Mouse (Mus musculus) midbrain, embryonic 16.5 days (tissue): ENCODE measurements around the gene Ttc4. TPM values are rescaled to one million over a fixed set of nuclear protein-coding genes. Genes with fewer than 3 reads are reported as not detected.

Source experiments
- ATAC-seq: fragments of 200-750 bp; cut with Nextera tagmentation; 2 replicates; pipeline ENCODE4 v1.8.0; 2017; ENCODE audit warnings: moderate TSS enrichment
- H3K27ac ChIP-seq: fragments of 300-500 bp; sonication (generic); 2 replicates; pipeline ENCODE4 v1.5.1; 2014; ENCODE audit warnings: mild to moderate bottlenecking, low read length, mixed read lengths
- H3K27me3 ChIP-seq: fragments of 300-500 bp; sonication (generic); 2 replicates; pipeline ENCODE4 v1.6.1; 2014; ENCODE audit warnings: low read depth, low read length, mixed read lengths; ENCODE audit not compliant: control insufficient read depth, insufficient read depth
- H3K36me3 ChIP-seq: fragments of 300-500 bp; sonication (generic); 2 replicates; pipeline ENCODE4 v1.6.1; 2014; ENCODE audit warnings: mild to moderate bottlenecking, low read length, moderate library complexity, mixed read lengths; ENCODE audit not compliant: control insufficient read depth, insufficient read depth
- H3K4me1 ChIP-seq: fragments of 300-500 bp; sonication (generic); 2 replicates; pipeline ENCODE4 v1.6.1; 2014; ENCODE audit warnings: mild to moderate bottlenecking, low read length, mixed read lengths; ENCODE audit not compliant: control insufficient read depth, insufficient read depth
- H3K4me2 ChIP-seq: fragments of 300-500 bp; sonication (generic); 2 replicates; pipeline ENCODE4 v1.6.1; 2014; ENCODE audit warnings: mild to moderate bottlenecking, low read length, mixed read lengths
- H3K4me3 ChIP-seq: fragments of 300-500 bp; sonication (generic); 2 replicates; pipeline ENCODE4 v1.5.1; 2014; ENCODE audit warnings: low read depth, mild to moderate bottlenecking, low read length, moderate library complexity, mixed read lengths
- H3K9ac ChIP-seq: fragments of 300-500 bp; sonication (generic); 2 replicates; pipeline ENCODE4 v1.6.1; 2014; ENCODE audit warnings: low read depth, low read length, mixed read lengths
- H3K9me3 ChIP-seq: fragments of 300-500 bp; sonication (generic); replicated peaks from 2 replicates; pipeline ENCODE4 v1.6.1; 2014; ENCODE audit warnings: mild to moderate bottlenecking, low read length, mixed read lengths; ENCODE audit not compliant: control insufficient read depth, poor library complexity, severe bottlenecking
- WGBS: fragments of 180-500 bp; shearing (Covaris S2); extraction: QIAGEN DNeasy Blood & Tissue Kit; methylation state at CpG from one replicate; pipeline ENCODE4 v1.1.7; 2014; 5-methylcytosine and 5-hydroxymethylcytosine counted together
- polyA plus RNA-seq: library from polyadenylated mRNA; unstranded; fragments of >200 nt; fragmentation: Nextera tagmentation; extraction: Ambion mirVana; gene quantifications from 2 replicates; pipeline ENCODE4 v1.2.1, GENCODE M21; 2015

Ttc4 gene
- polyA plus RNA-seq, 1 experiment from 2014 or later = 163 TPM

GRCm38 (mm10) chr4:106643483-106644217, 35.1 kb downstream of the Ttc4 start:
- Histone ChIP-seq H3K27ac (no peak overlapping the region), H3K27me3 (peaks cover 5% of the 10 kb centered on the region; the same call in 1 of the 2 replicates), H3K4me3 (no peak overlapping the region), H3K9ac (no peak overlapping the region; the same call in 1 of the 2 replicates), H3K36me3 (no peaks in the 10 kb centered on the region), H3K4me1 (peaks cover 7% of the 10 kb centered on the region), H3K9me3 (no peaks in the 10 kb centered on the region), H3K4me2 (no peak overlapping the region)
- no peak for ATAC-seq
- WGBS = 49% methylated on average over 8 of the region's 8 CpGs

GRCm38 (mm10) chr4:106634086-106634479, 44.7 kb downstream of the Ttc4 start:
- WGBS = 33% methylated on average over 9 of the region's 9 CpGs
- Histone ChIP-seq H3K4me2 (peak overlapping the region; percentile 42), H3K4me1 (peaks cover 40% of the 10 kb centered on the region), H3K27me3 (no peaks in the 10 kb centered on the region), H3K27ac (peak overlapping the region; percentile 91), H3K9me3 (no peaks in the 10 kb centered on the region), H3K9ac (peak overlapping the region; percentile 52; the same call in 1 of the 2 replicates), H3K4me3 (no peak overlapping the region; the same call in 1 of the 2 replicates), H3K36me3 (no peaks in the 10 kb centered on the region)
- peak; percentile 15; the same call in 1 of the 2 replicates for ATAC-seq

GRCm38 (mm10) chr4:106633281-106634085, 45.3 kb downstream of the Ttc4 start:
- Histone ChIP-seq H3K9me3 (no peaks in the 10 kb centered on the region), H3K36me3 (no peaks in the 10 kb centered on the region), H3K27ac (peak overlapping the region; percentile 91), H3K4me3 (no peak overlapping the region; the same call in 1 of the 2 replicates), H3K9ac (peak overlapping the region; percentile 52; the same call in 1 of the 2 replicates), H3K27me3 (no peaks in the 10 kb centered on the region), H3K4me1 (peaks cover 40% of the 10 kb centered on the region), H3K4me2 (peak overlapping the region; percentile 42)
- peak; percentile 51 for ATAC-seq
- 27% methylated on average over 8 of the region's 8 CpGs for WGBS

GRCm38 (mm10) chr4:106632313-106632712, 46.4 kb downstream of the Ttc4 start:
- no peak overlapping the region for H3K4me3 ChIP-seq
- WGBS = 25% methylated on average over 1 of the region's 3 CpGs
- no peak for ATAC-seq
- no peak overlapping the region for H3K9ac ChIP-seq
- no peaks in the 10 kb centered on the region for H3K36me3 ChIP-seq
- H3K27ac ChIP-seq = peak overlapping the region; percentile 91
- H3K4me2 ChIP-seq = no peak overlapping the region
- H3K27me3 ChIP-seq = no peaks in the 10 kb centered on the region
- H3K9me3 ChIP-seq = no peaks in the 10 kb centered on the region
- peaks cover 40% of the 10 kb centered on the region for H3K4me1 ChIP-seq

GRCm38 (mm10) chr4:106630333-106631220, 48.2 kb downstream of the Ttc4 start:
- peaks cover 48% of the 10 kb centered on the region for H3K4me1 ChIP-seq
- WGBS = 13% methylated on average over 14 of the region's 14 CpGs

GRCm38 (mm10) chr4:106629374-106629773, 49.4 kb downstream of the Ttc4 start:
- H3K9ac ChIP-seq = no peak overlapping the region
- H3K27ac ChIP-seq = peak overlapping the region; percentile 91; the same call in 1 of the 2 replicates
- WGBS = 78% methylated on average over 5 of the region's 5 CpGs
- H3K9me3 ChIP-seq = no peaks in the 10 kb centered on the region
- no peak for ATAC-seq
- H3K27me3 ChIP-seq = no peaks in the 10 kb centered on the region; the same call in 1 of the 2 replicates
- no peaks in the 10 kb centered on the region for H3K36me3 ChIP-seq
- H3K4me3 ChIP-seq = no peak overlapping the region
- peaks cover 45% of the 10 kb centered on the region for H3K4me1 ChIP-seq
- no peak overlapping the region for H3K4me2 ChIP-seq

More at GRCm38 (mm10) chr4:106630333-106631220, 48.2 kb downstream of the Ttc4 start:
- no peaks in the 10 kb centered on the region for H3K9me3 ChIP-seq
- H3K27me3 ChIP-seq = no peaks in the 10 kb centered on the region
- H3K27ac ChIP-seq = peak overlapping the region; percentile 91
- no peak overlapping the region for H3K4me3 ChIP-seq
- peak overlapping the region; percentile 43 for H3K4me2 ChIP-seq
- no peaks in the 10 kb centered on the region for H3K36me3 ChIP-seq
- H3K9ac ChIP-seq = peak overlapping the region; percentile 61
- peak; percentile 83 for ATAC-seq

GRCm38 (mm10) chr4:106628650-106629360, 49.9 kb downstream of the Ttc4 start:
- no peaks in the 10 kb centered on the region for H3K36me3 ChIP-seq
- no peaks in the 10 kb centered on the region; the same call in 1 of the 2 replicates for H3K27me3 ChIP-seq
- no peak overlapping the region for H3K4me3 ChIP-seq
- WGBS = 65% methylated on average over 9 of the region's 9 CpGs
- H3K9ac ChIP-seq = no peak overlapping the region
- peak overlapping the region; percentile 91; the same call in 1 of the 2 replicates for H3K27ac ChIP-seq
- no peak overlapping the region for H3K4me2 ChIP-seq
- no peaks in the 10 kb centered on the region for H3K9me3 ChIP-seq
- ATAC-seq = no peak
- H3K4me1 ChIP-seq = peaks cover 39% of the 10 kb centered on the region

GRCm38 (mm10) chr4:106627809-106628208, 50.9 kb downstream of the Ttc4 start:
- H3K4me1 ChIP-seq = peaks cover 30% of the 10 kb centered on the region
- H3K9ac ChIP-seq = no peak overlapping the region
- 69% methylated on average over 5 of the region's 5 CpGs for WGBS

More at GRCm38 (mm10) chr4:106627809-106628208, 50.9 kb downstream of the Ttc4 start:
- H3K27me3 ChIP-seq = peaks cover 8% of the 10 kb centered on the region
- no peak overlapping the region for H3K4me2 ChIP-seq
- no peak overlapping the region for H3K27ac ChIP-seq
- no peaks in the 10 kb centered on the region for H3K9me3 ChIP-seq
- no peaks in the 10 kb centered on the region for H3K36me3 ChIP-seq
- ATAC-seq = no peak
- H3K4me3 ChIP-seq = no peak overlapping the region
